Mouse (Mus musculus): ENCODE results near the gene Sema4g.
"Not testable (repeated sequence)": the region's sequence is repeated elsewhere in the genome, so short reads cannot be mapped to it uniquely, and the experiment has no call there.

Gene Sema4g

GRCm38 (mm10) chr19:45024775-45025174, 35.9 kb downstream of the Sema4g start:
- no peak for DNase-seq (ENCODE audit: low spot score)

GRCm38 (mm10) chr19:45025937-45026568, 37.2 kb downstream of the Sema4g start:
- DNase-seq (ENCODE audit: low spot score) = no peak

- DNase-seq (ENCODE audit: low spot score) = no peak
Measured at GRCm38 (mm10) chr19:45026958-45027670, 38.2 kb downstream of the Sema4g start.

GRCm38 (mm10) chr19:45027848-45028247, 38.9 kb downstream of the Sema4g start:
- peak; percentile 65 for DNase-seq (ENCODE audit: low spot score)

GRCm38 (mm10) chr19:45028746-45029145, 39.8 kb downstream of the Sema4g start:
- DNase-seq (ENCODE audit: low spot score) = no peak

- DNase-seq (ENCODE audit: low spot score) = no peak
Measured at GRCm38 (mm10) chr19:45029571-45029970, 40.7 kb downstream of the Sema4g start.

- DNase-seq (ENCODE audit: low spot score) = peak; percentile 76
Measured at GRCm38 (mm10) chr19:45030111-45030510, 41.2 kb downstream of the Sema4g start.

GRCm38 (mm10) chr19:45030746-45031693, 42.1 kb downstream of the Sema4g start:
- DNase-seq (ENCODE audit: low spot score) = peak; percentile 89

- DNase-seq (ENCODE audit: low spot score) = peak; percentile 86
Measured at GRCm38 (mm10) chr19:45031780-45032179, 42.9 kb downstream of the Sema4g start.

GRCm38 (mm10) chr19:45032570-45033332, 43.9 kb downstream of the Sema4g start:
- DNase-seq (ENCODE audit: low spot score) = no peak

GRCm38 (mm10) chr19:45036867-45037266, 48.0 kb downstream of the Sema4g start:
- DNase-seq (ENCODE audit: low spot score) = no peak

- DNase-seq (ENCODE audit: low spot score) = not testable (repeated sequence)
Measured at GRCm38 (mm10) chr19:45038198-45038597, 49.3 kb downstream of the Sema4g start.

GRCm38 (mm10) chr19:45040214-45040613, 51.3 kb downstream of the Sema4g start:
- no peak for DNase-seq (ENCODE audit: low spot score)

GRCm38 (mm10) chr19:45044389-45044927, 55.6 kb downstream of the Sema4g start:
- DNase-seq (ENCODE audit: low spot score) = no peak

GRCm38 (mm10) chr19:45045236-45045635, 56.3 kb downstream of the Sema4g start:
- no peak for DNase-seq (ENCODE audit: low spot score)

- DNase-seq (ENCODE audit: low spot score) = no peak
Measured at GRCm38 (mm10) chr19:45045651-45046050, 56.8 kb downstream of the Sema4g start, which contains the start of gene Pdzd7. Gene Pdzd7, minus strand, starts transcription at chr19:45045717.

- DNase-seq (ENCODE audit: low spot score) = peak; percentile 88
Measured at GRCm38 (mm10) chr19:45046523-45047321, 57.8 kb downstream of the Sema4g start.

- DNase-seq (ENCODE audit: low spot score) = peak; percentile 93
Measured at GRCm38 (mm10) chr19:45047417-45047934, 58.6 kb downstream of the Sema4g start, which contains the start of gene Sfxn3. Gene Sfxn3, plus strand, starts transcription at chr19:45047503.

- peak; percentile 82 for DNase-seq (ENCODE audit: low spot score)
Measured at GRCm38 (mm10) chr19:45047935-45048643, 59.2 kb downstream of the Sema4g start.

Measured in layer of hippocampus, adult 11-12 months (tissue).